Mouse (Mus musculus) MEL (cell line): ENCODE data around the gene Shtn1. TPM values are rescaled to one million over a fixed set of nuclear protein-coding genes. Genes with fewer than 3 reads are reported as not detected.
A peak's percentile ranks its signal among the peaks of the same experiment; 100 is the strongest.

Source experiments
- DNase-seq: peaks from one replicate; pipeline ENCODE4 v3.0.0; 2011; ENCODE audit warnings: low read depth, low spot score
- H3K27ac ChIP-seq: 2 replicates; pipeline ENCODE4 v1.5.1; 2012; ENCODE audit warnings: low read depth, mild to moderate bottlenecking, control low read depth, low read length, moderate library complexity; ENCODE audit not compliant: control insufficient read depth
- H3K27me3 ChIP-seq, 2 experiments: fragments of 150-350 bp in 1 of 2; sonication (generic) in 1 of 2; 2 replicates each; pipeline ENCODE4 v1.6.1; 2012; ENCODE audit warnings: low read length in 2 of 2, mild to moderate bottlenecking in 2 of 2, improper control_type of control experiment in 1 of 2, moderate library complexity in 1 of 2; ENCODE audit not compliant: insufficient read depth in 2 of 2, control insufficient read depth in 1 of 2
- H3K36me3 ChIP-seq, 2 experiments: 2 replicates each; pipeline ENCODE4 v1.6.1; 2012 to 2014; ENCODE audit warnings: low read length in 2 of 2, improper control_type of control experiment in 1 of 2, inconsistent platforms in 1 of 2, mild to moderate bottlenecking in 1 of 2; ENCODE audit not compliant: insufficient read depth in 2 of 2, control insufficient read depth in 1 of 2
- H3K4me1 ChIP-seq, 2 experiments: fragments of 150-350 bp in 1 of 2; sonication (generic) in 1 of 2; 2 replicates each; pipeline ENCODE4 v1.6.1; 2012; ENCODE audit warnings: low read length in 2 of 2, improper control_type of control experiment in 1 of 2, mild to moderate bottlenecking in 1 of 2; ENCODE audit not compliant: insufficient read depth in 2 of 2, control insufficient read depth in 1 of 2
- H3K4me3 ChIP-seq, 2 experiments: fragments of 150-350 bp in 1 of 2; sonication (generic) in 1 of 2; 2 replicates each; pipeline ENCODE4 v1.5.1; 2012; ENCODE audit warnings: low read depth in 2 of 2, low read length in 2 of 2, mild to moderate bottlenecking in 2 of 2, moderate library complexity in 2 of 2, control low read depth in 1 of 2, improper control_type of control experiment in 1 of 2; ENCODE audit not compliant: control insufficient read depth in 1 of 2, insufficient read depth in 1 of 2
- H3K79me2 ChIP-seq: 2 replicates; pipeline ENCODE4 v1.6.1; 2012; ENCODE audit warnings: mild to moderate bottlenecking, low read length, moderate library complexity; ENCODE audit not compliant: control insufficient read depth, poor library complexity, insufficient read depth
- H3K9ac ChIP-seq: 2 replicates; pipeline ENCODE4 v1.6.1; 2012; ENCODE audit warnings: low read depth, mild to moderate bottlenecking, control low read depth, low read length, moderate library complexity; ENCODE audit not compliant: control insufficient read depth, poor library complexity, severe bottlenecking
- H3K9me3 ChIP-seq: fragments of 150-350 bp; sonication (generic); replicated peaks from 2 replicates; pipeline ENCODE4 v1.6.1; 2012; ENCODE audit warnings: mild to moderate bottlenecking, low read length, improper control_type of control experiment, moderate library complexity; ENCODE audit not compliant: insufficient read depth
- CTCF ChIP-seq, 3 experiments: IDR thresholded peaks in 2 of 3; conservative IDR thresholded peaks in 1 of 3; 2 replicates each; pipeline ENCODE4 v1.5.1; 2011 to 2012; ENCODE audit warnings: low read length in 3 of 3, low read depth in 2 of 3, mild to moderate bottlenecking in 2 of 3, improper control_type of control experiment in 1 of 3, inconsistent platforms in 1 of 3, mixed read lengths in 1 of 3, moderate library complexity in 1 of 3; ENCODE audit not compliant: control insufficient read depth in 1 of 3, insufficient read depth in 1 of 3, poor library complexity in 1 of 3, severe bottlenecking in 1 of 3
- ELF1 ChIP-seq: IDR thresholded peaks from 2 replicates; pipeline ENCODE4 v1.6.1; 2014; ENCODE audit warnings: low read depth, mild to moderate bottlenecking, inconsistent platforms, low read length, improper control_type of control experiment, moderate library complexity
- GABPA ChIP-seq: IDR thresholded peaks from 2 replicates; pipeline ENCODE4 v1.6.1; 2012; ENCODE audit warnings: low read depth, mild to moderate bottlenecking, inconsistent platforms, low read length, improper control_type of control experiment, moderate library complexity
- MAZ ChIP-seq: IDR thresholded peaks from 2 replicates; pipeline ENCODE4 v1.6.1; 2012; ENCODE audit warnings: low read depth, mild to moderate bottlenecking, inconsistent platforms, low read length, improper control_type of control experiment
- MYB ChIP-seq: IDR thresholded peaks from 2 replicates; pipeline ENCODE4 v1.6.1; 2011; ENCODE audit warnings: mild to moderate bottlenecking, low read depth, low read length, improper control_type of control experiment
- MYC ChIP-seq: IDR thresholded peaks from 2 replicates; pipeline ENCODE4 v1.6.1; 2011; ENCODE audit warnings: low read depth, mild to moderate bottlenecking, low read length, improper control_type of control experiment, moderate library complexity
- POLR2AphosphoS5 ChIP-seq: IDR thresholded peaks from 2 replicates; pipeline ENCODE4 v1.6.1; 2012; ENCODE audit warnings: low read depth, borderline replicate concordance, mild to moderate bottlenecking, inconsistent platforms, low read length, moderate library complexity, mixed read lengths
- RAD21 ChIP-seq: IDR thresholded peaks from 2 replicates; pipeline ENCODE4 v1.6.1; 2011; ENCODE audit warnings: mild to moderate bottlenecking, low read depth, low read length, improper control_type of control experiment
- SIN3A ChIP-seq: IDR thresholded peaks from 2 replicates; pipeline ENCODE4 v1.6.1; 2012; ENCODE audit warnings: low read length, improper control_type of control experiment, inconsistent platforms
- SMC3 ChIP-seq: IDR thresholded peaks from 2 replicates; pipeline ENCODE4 v1.6.1; 2011; ENCODE audit warnings: low read depth, low read length, improper control_type of control experiment
- ZNF384 ChIP-seq: IDR thresholded peaks from 2 replicates; pipeline ENCODE4 v1.6.1; 2012; ENCODE audit warnings: low read depth, mild to moderate bottlenecking, inconsistent platforms, low read length, improper control_type of control experiment
- polyA plus RNA-seq, 2 experiments: library from polyadenylated mRNA; stranded (reverse) in 1 of 2; unstranded in 1 of 2; fragments of >175 nt in 1 of 2; fragments of >200 nt in 1 of 2; gene quantifications; 2 replicates each; pipeline versions ENCODE4 v1.2.1 to v1.2.4; 2012; ENCODE audit warnings: low replicate concordance in 2 of 2, low read depth in 1 of 2; ENCODE audit not compliant: insufficient read length in 2 of 2, insufficient read depth in 1 of 2, missing spikeins in 1 of 2
- total RNA-seq: library from RNA; depleted of rRNA; stranded (reverse); fragments of 300-350 nt; gene quantifications from 2 replicates; pipeline ENCODE4 v1.2.3, GENCODE M21; 2012

Gene Shtn1
- total and polyA plus RNA-seq, 3 experiments, result 0.17 TPM; not detected in 2

- Histone ChIP-seq H3K79me2 (no peaks in the 10 kb centered on the region), H3K4me1 (no peaks in the 10 kb centered on the region), H3K27ac (no peak overlapping the region), H3K4me3 (no peak overlapping the region), H3K9ac (no peak overlapping the region), H3K36me3 (no peaks in the 10 kb centered on the region), H3K27me3 (peaks cover 0 to 2% of the 10 kb centered on the region in 2 experiments; a peak in 2 of 4 replicates), H3K9me3 (no peaks in the 10 kb centered on the region)
- TF ChIP-seq MYB, result no peak
- DNase-seq, result no peak
These were observed 52.0 kb downstream of the Shtn1 start for GRCm38 (mm10) chr19:59023876-59024275.

- Histone ChIP-seq H3K27ac (no peak overlapping the region), H3K9me3 (no peaks in the 10 kb centered on the region), H3K79me2 (no peaks in the 10 kb centered on the region), H3K36me3 (no peaks in the 10 kb centered on the region), H3K9ac (no peak overlapping the region), H3K4me1 (no peaks in the 10 kb centered on the region), H3K4me3 (no peak overlapping the region), H3K27me3 (peaks cover 0 to 2% of the 10 kb centered on the region in 2 experiments; a peak in 1 of 4 replicates)
- TF ChIP-seq POLR2AphosphoS5 (0 out of 2 replicates have a peak, but pooled peaks have one; percentile 58), MYC (no peak)
- DNase-seq, result no peak
These were observed 54.3 kb downstream of the Shtn1 start for GRCm38 (mm10) chr19:59021644-59022043.

- Histone ChIP-seq H3K27ac (no peak overlapping the region), H3K27me3 (peaks cover 0 to 6% of the 10 kb centered on the region in 2 experiments; a peak in 2 of 4 replicates), H3K36me3 (no peaks in the 10 kb centered on the region), H3K4me3 (no peak overlapping the region)
- TF ChIP-seq ZNF384 (no peak), ELF1 (no peak), CTCF (IDR thresholded peaks at IDR 0.05 in 2 of 3, conservative IDR thresholded peaks at IDR 0.05 in 1 of 3; ENCODE audit: control insufficient read depth in 1 of 3, insufficient read depth in 1 of 3, low read depth in 2 of 3, low read length in 3 of 3, poor library complexity in 1 of 3, severe bottlenecking in 1 of 3) (no peak), RAD21 (no peak), MAZ (no peak), SMC3 (no peak), GABPA (no peak), SIN3A (no peak)
- TF ChIP-seq, all 39 proteins: peak for 0
- H3K9ac ChIP-seq, result no peak overlapping the region
- H3K4me1 ChIP-seq, result no peaks in the 10 kb centered on the region
- no peaks in the 10 kb centered on the region for H3K79me2 ChIP-seq
- DNase-seq, result no peak
- no peaks in the 10 kb centered on the region for H3K9me3 ChIP-seq
These were observed 65.1 kb downstream of the Shtn1 start for GRCm38 (mm10) chr19:59010802-59011201.
